Mouse (Mus musculus) embryonic facial prominence, embryonic 14.5 days (tissue): ENCODE measurements around the gene Twsg1. TPM values are rescaled to one million over a fixed set of nuclear protein-coding genes. Genes with fewer than 3 reads are reported as not detected.

ENCODE experiments used
- ATAC-seq: fragments of 200-750 bp; cut with Nextera tagmentation; 2 replicates; pipeline ENCODE4 v1.8.0; 2017; ENCODE audit warnings: low read depth, moderate number of reproducible peaks, moderate TSS enrichment
- DNase-seq: peaks from one replicate; pipeline ENCODE4 v3.0.0-alpha.2; 2015; ENCODE audit warnings: low spot score
- H3K27ac ChIP-seq: fragments of 300-500 bp; sonication (generic); replicated peaks from 2 replicates; pipeline ENCODE4 v1.5.1; 2014; ENCODE audit warnings: low read depth, mild to moderate bottlenecking, low read length, moderate library complexity
- H3K27me3 ChIP-seq: fragments of 300-500 bp; sonication (generic); replicated peaks from 2 replicates; pipeline ENCODE4 v1.6.1; 2014; ENCODE audit warnings: low read length; ENCODE audit not compliant: control insufficient read depth, insufficient read depth
- H3K36me3 ChIP-seq: fragments of 300-500 bp; sonication (generic); 2 replicates; pipeline ENCODE4 v1.6.1; 2014; ENCODE audit warnings: low read length, mixed read lengths; ENCODE audit not compliant: control insufficient read depth, insufficient read depth
- H3K4me1 ChIP-seq: fragments of 300-500 bp; sonication (generic); 2 replicates; pipeline ENCODE4 v1.6.1; 2014; ENCODE audit warnings: antibody characterized with exemption, low read length; ENCODE audit not compliant: control insufficient read depth, insufficient read depth
- H3K4me2 ChIP-seq: fragments of 300-500 bp; sonication (generic); 2 replicates; pipeline ENCODE4 v1.6.1; 2014; ENCODE audit warnings: low read depth, mild to moderate bottlenecking, low read length, moderate library complexity, mixed read lengths
- H3K4me3 ChIP-seq: fragments of 300-500 bp; sonication (generic); 2 replicates; pipeline ENCODE4 v1.5.1; 2014; ENCODE audit warnings: low read depth, mild to moderate bottlenecking, low read length
- H3K9ac ChIP-seq: fragments of 300-500 bp; sonication (generic); 2 replicates; pipeline ENCODE4 v1.6.1; 2014; ENCODE audit warnings: low read depth, mild to moderate bottlenecking, low read length, moderate library complexity, mixed read lengths
- H3K9me3 ChIP-seq: fragments of 300-500 bp; sonication (generic); 2 replicates; pipeline ENCODE4 v1.6.1; 2016; ENCODE audit warnings: low read length; ENCODE audit not compliant: control insufficient read depth
- WGBS: fragments of 180-500 bp; shearing (Covaris S2); extraction: QIAGEN DNeasy Blood & Tissue Kit; methylation state at CpG from one replicate; pipeline ENCODE4 v1.1.7; 2014; 5-methylcytosine and 5-hydroxymethylcytosine counted together
- polyA plus RNA-seq: library from polyadenylated mRNA; unstranded; fragments of >200 nt; fragmentation: Nextera tagmentation; extraction: Ambion mirVana; gene quantifications from 2 replicates; pipeline ENCODE4 v1.2.1, GENCODE M21; 2014

The Twsg1 gene
- polyA plus RNA-seq, 1 experiment from 2014 or later, result 144 TPM

GRCm38 (mm10) chr17:65902281-65902680 lies 48.7 kb downstream of the Twsg1 start:
- Histone ChIP-seq H3K4me1 (peaks cover 13% of the 10 kb centered on the region), H3K4me2 (no peak overlapping the region), H3K9ac (0 out of 2 replicates have a peak overlapping the region, but pooled peaks have one; percentile 14), H3K9me3 (peaks cover 7% of the 10 kb centered on the region; the same call in 1 of the 2 replicates), H3K36me3 (no peaks in the 10 kb centered on the region), H3K27ac (no peak overlapping the region), H3K27me3 (no peaks in the 10 kb centered on the region), H3K4me3 (no peak overlapping the region)
- DNase-seq (no peak), ATAC-seq (no peak)
- 63% methylated on average over 6 of the region's 6 CpGs for WGBS

- Histone ChIP-seq H3K4me1 (no peaks in the 10 kb centered on the region), H3K4me2 (no peak overlapping the region), H3K36me3 (no peaks in the 10 kb centered on the region), H3K9ac (no peak overlapping the region), H3K27me3 (no peaks in the 10 kb centered on the region), H3K27ac (no peak overlapping the region), H3K4me3 (no peak overlapping the region), H3K9me3 (no peaks in the 10 kb centered on the region)
- 77% methylated on average over 3 of the region's 3 CpGs for WGBS
- ATAC-seq (no peak), DNase-seq (no peak)
Measured at GRCm38 (mm10) chr17:65896016-65896415, 55.0 kb downstream of the Twsg1 start.

GRCm38 (mm10) chr17:65889476-65889875 lies 61.5 kb downstream of the Twsg1 start:
- ATAC-seq (no peak), DNase-seq (no peak)
- 74% methylated on average over 5 of the region's 5 CpGs for WGBS

GRCm38 (mm10) chr17:65886571-65886970 lies 64.5 kb downstream of the Twsg1 start:
- Histone ChIP-seq H3K9me3 (no peaks in the 10 kb centered on the region), H3K4me3 (0 out of 2 replicates have a peak overlapping the region, but pooled peaks have one; percentile 92), H3K36me3 (no peaks in the 10 kb centered on the region), H3K27me3 (no peaks in the 10 kb centered on the region), H3K9ac (0 out of 2 replicates have a peak overlapping the region, but pooled peaks have one; percentile 76), H3K4me2 (peak overlapping the region; percentile 90), H3K4me1 (peaks cover 17% of the 10 kb centered on the region), H3K27ac (peak overlapping the region; percentile 98)
- DNase-seq, result peak; percentile 52
- WGBS, result 68% methylated on average over 9 of the region's 9 CpGs
- ATAC-seq, result no peak

More at GRCm38 (mm10) chr17:65889476-65889875, 61.5 kb downstream of the Twsg1 start:
- H3K4me2 ChIP-seq, result no peak overlapping the region
- no peaks in the 10 kb centered on the region for H3K27me3 ChIP-seq
- no peaks in the 10 kb centered on the region for H3K9me3 ChIP-seq
- no peak overlapping the region for H3K9ac ChIP-seq
- H3K4me1 ChIP-seq, result peaks cover 7% of the 10 kb centered on the region; the same call in 1 of the 2 replicates
- H3K27ac ChIP-seq, result no peak overlapping the region
- no peaks in the 10 kb centered on the region for H3K36me3 ChIP-seq
- H3K4me3 ChIP-seq, result no peak overlapping the region

GRCm38 (mm10) chr17:65885697-65886529 lies 65.1 kb downstream of the Twsg1 start, which contains the start of gene Ralbp1:
Gene Ralbp1, minus strand, starts transcription at chr17:65885798.
- Histone ChIP-seq H3K36me3 (no peaks in the 10 kb centered on the region), H3K4me2 (peak within 1 kb of the TSS; percentile 90), H3K4me1 (peaks cover 17% of the 10 kb centered on the region), H3K9me3 (no peaks in the 10 kb centered on the region), H3K4me3 (peak within 1 kb of the TSS; percentile 92), H3K27me3 (no peaks in the 10 kb centered on the region), H3K27ac (peak within 1 kb of the TSS; percentile 98), H3K9ac (peak within 1 kb of the TSS; percentile 87)
- DNase-seq (peak; percentile 59), ATAC-seq (no peak)
- 9% methylated on average over 14 of the region's 14 CpGs for WGBS

- WGBS, result 0% methylated on average over 11 of the region's 11 CpGs
- H3K4me2 ChIP-seq, result peak overlapping the region; percentile 90
- no peaks in the 10 kb centered on the region for H3K27me3 ChIP-seq
- peaks cover 17% of the 10 kb centered on the region for H3K4me1 ChIP-seq
- ATAC-seq (no peak), DNase-seq (no peak)
- peak overlapping the region; percentile 98 for H3K27ac ChIP-seq
- H3K4me3 ChIP-seq, result peak overlapping the region; percentile 92
- H3K9ac ChIP-seq, result peak overlapping the region; percentile 76
- H3K36me3 ChIP-seq, result no peaks in the 10 kb centered on the region
- H3K9me3 ChIP-seq, result no peaks in the 10 kb centered on the region
Measured at GRCm38 (mm10) chr17:65885398-65885696, 65.7 kb downstream of the Twsg1 start.

GRCm38 (mm10) chr17:65884691-65885397 lies 66.2 kb downstream of the Twsg1 start:
- DNase-seq, result peak; percentile 100
- WGBS, result under 1% methylated on average over 37 of the region's 67 CpGs
- Histone ChIP-seq H3K27me3 (no peaks in the 10 kb centered on the region), H3K9me3 (no peaks in the 10 kb centered on the region), H3K9ac (peak overlapping the region; percentile 87), H3K4me2 (peak overlapping the region; percentile 90), H3K36me3 (no peaks in the 10 kb centered on the region), H3K4me3 (peak overlapping the region; percentile 92), H3K27ac (peak overlapping the region; percentile 98), H3K4me1 (peaks cover 17% of the 10 kb centered on the region)
- ATAC-seq, result peak; percentile 99

GRCm38 (mm10) chr17:65884061-65884669 lies 66.9 kb downstream of the Twsg1 start:
- DNase-seq, result peak; percentile 47
- peak overlapping the region; percentile 90 for H3K4me2 ChIP-seq
- H3K27me3 ChIP-seq, result no peaks in the 10 kb centered on the region
- peak; percentile 16 for ATAC-seq
- no peaks in the 10 kb centered on the region for H3K36me3 ChIP-seq
- 1% methylated on average over 34 of the region's 56 CpGs for WGBS
- H3K27ac ChIP-seq, result peak overlapping the region; percentile 98
- H3K9me3 ChIP-seq, result no peaks in the 10 kb centered on the region
- peak overlapping the region; percentile 87 for H3K9ac ChIP-seq
- peaks cover 17% of the 10 kb centered on the region for H3K4me1 ChIP-seq
- peak overlapping the region; percentile 92 for H3K4me3 ChIP-seq
